Mouse (Mus musculus) kidney, adult 2 months (tissue): ENCODE measurements around the gene Lepr. TPM values are rescaled to one million over a fixed set of nuclear protein-coding genes. Genes with fewer than 3 reads are reported as not detected.

Experiments
- DNase-seq: peaks from one replicate; pipeline ENCODE4 v3.0.0; 2021
- H3K27ac ChIP-seq: fragments of 200-500 bp; 2 replicates; pipeline ENCODE4 v1.5.1; 2012; ENCODE audit warnings: low read depth, low read length, control low read depth, inconsistent platforms; ENCODE audit not compliant: insufficient read depth
- H3K27me3 ChIP-seq: fragments of 200-500 bp; replicated peaks from 2 replicates; pipeline ENCODE4 v1.6.1; 2012; ENCODE audit warnings: mild to moderate bottlenecking, moderate library complexity, low read length, inconsistent platforms; ENCODE audit not compliant: control insufficient read depth, insufficient read depth
- H3K36me3 ChIP-seq: fragments of 200-500 bp; 2 replicates; pipeline ENCODE4 v1.6.1; 2012; ENCODE audit warnings: mild to moderate bottlenecking, moderate library complexity, low read length, inconsistent platforms; ENCODE audit not compliant: control insufficient read depth, insufficient read depth
- H3K4me1 ChIP-seq: fragments of 200-500 bp; 2 replicates; pipeline ENCODE4 v1.6.1; 2011; ENCODE audit warnings: low read length; ENCODE audit not compliant: control insufficient read depth, insufficient read depth
- H3K4me3 ChIP-seq: fragments of 200-500 bp; 2 replicates; pipeline ENCODE4 v1.5.1; 2011; ENCODE audit warnings: mild to moderate bottlenecking, low read depth, low read length, control low read depth; ENCODE audit not compliant: insufficient read depth
- CTCF ChIP-seq: fragments of 200-500 bp; conservative IDR thresholded peaks from 2 replicates; pipeline ENCODE4 v1.5.1; 2011; ENCODE audit warnings: low read depth, mild to moderate bottlenecking, control low read depth, low read length, moderate library complexity, mixed read lengths; ENCODE audit not compliant: insufficient read depth, insufficient read length
- POLR2A ChIP-seq: fragments of 200-500 bp; IDR thresholded peaks from one replicate; pipeline ENCODE4 v1.6.1; 2011; ENCODE audit warnings: low read depth, low read length, control low read depth
- WGBS: fragments of 180-500 bp; shearing (Covaris S2); methylation state at CpG from one replicate; pipeline ENCODE4 v1.1.7; 2018; 5-methylcytosine and 5-hydroxymethylcytosine counted together
- polyA plus RNA-seq: library from polyadenylated mRNA; depleted of rRNA; stranded (reverse); fragments of >200 nt; gene quantifications from 2 replicates; pipeline ENCODE4 v1.2.3, GENCODE M21; 2012

The Lepr gene
- polyA plus RNA-seq, 1 experiment, result 5.3 TPM

DNA sequence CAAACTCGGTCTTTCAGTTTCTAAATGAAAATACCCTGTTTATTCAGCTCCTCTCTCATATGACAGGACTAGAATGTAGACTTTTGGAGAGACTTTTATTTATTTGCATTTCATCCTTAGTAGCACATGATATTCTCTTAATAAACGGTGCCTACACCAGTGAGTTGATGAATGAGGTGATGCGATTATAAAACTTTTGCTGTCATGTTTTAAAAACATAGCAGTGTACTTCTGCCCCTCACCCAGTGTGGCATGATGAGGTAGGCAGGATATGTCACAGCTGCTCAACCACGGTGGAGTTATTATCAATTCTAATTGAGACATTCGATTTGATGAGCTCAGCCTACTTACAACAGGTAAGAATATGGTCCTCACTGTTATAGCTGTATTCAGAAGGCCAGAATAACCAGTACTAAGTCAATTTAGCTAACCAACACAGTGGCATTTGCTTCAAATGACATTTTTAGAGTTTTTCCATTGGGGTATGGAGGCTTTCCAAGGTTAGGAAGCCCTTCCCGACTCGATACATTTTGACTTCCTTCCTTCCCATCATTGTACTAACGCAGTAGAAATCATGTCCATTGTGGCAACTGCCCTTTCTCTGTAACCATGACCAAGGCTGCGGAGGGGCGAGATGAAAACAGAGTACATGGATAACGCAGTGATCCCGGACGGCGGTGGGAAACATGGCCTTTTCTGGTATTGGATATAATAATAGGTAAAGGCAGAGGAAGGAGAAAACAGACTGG, 16.1 kb upstream of the Lepr start:
- Histone ChIP-seq H3K36me3 (no peaks in the 10 kb centered on the region), H3K4me3 (no peak overlapping the region), H3K27ac (no peak overlapping the region), H3K27me3 (no peaks in the 10 kb centered on the region), H3K4me1 (no peaks in the 10 kb centered on the region)
- 74% methylated on average over 14 of the region's 14 CpGs for WGBS
- DNase-seq, result no peak
- no peak for TF ChIP-seq POLR2A
- no peak for TF ChIP-seq CTCF

DNA sequence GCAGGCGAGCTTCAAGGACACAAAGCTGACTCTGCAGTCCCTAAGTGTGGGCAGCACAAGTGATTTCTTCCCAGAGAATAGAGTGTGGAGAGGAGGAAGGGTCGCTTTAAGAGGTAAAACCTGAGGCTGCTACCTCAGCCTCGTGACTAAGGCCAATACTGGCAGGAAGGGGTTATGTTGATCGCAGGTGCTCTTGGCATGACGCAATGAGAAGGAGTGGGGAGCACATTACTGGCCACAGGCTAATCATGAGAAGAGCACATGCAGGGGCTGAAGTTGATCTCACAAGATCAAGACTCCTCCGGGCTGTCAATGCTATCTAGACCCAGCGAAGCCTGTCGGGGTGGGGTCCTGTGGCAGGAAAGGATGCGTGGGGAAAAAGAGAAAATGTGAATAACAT, 11.9 kb upstream of the Lepr start:
- 78% methylated on average over 9 of the region's 9 CpGs for WGBS
- Histone ChIP-seq H3K36me3 (no peaks in the 10 kb centered on the region), H3K27me3 (no peaks in the 10 kb centered on the region), H3K4me3 (no peak overlapping the region), H3K4me1 (no peaks in the 10 kb centered on the region), H3K27ac (no peak overlapping the region)
- no peak for TF ChIP-seq POLR2A
- DNase-seq, result no peak

DNA sequence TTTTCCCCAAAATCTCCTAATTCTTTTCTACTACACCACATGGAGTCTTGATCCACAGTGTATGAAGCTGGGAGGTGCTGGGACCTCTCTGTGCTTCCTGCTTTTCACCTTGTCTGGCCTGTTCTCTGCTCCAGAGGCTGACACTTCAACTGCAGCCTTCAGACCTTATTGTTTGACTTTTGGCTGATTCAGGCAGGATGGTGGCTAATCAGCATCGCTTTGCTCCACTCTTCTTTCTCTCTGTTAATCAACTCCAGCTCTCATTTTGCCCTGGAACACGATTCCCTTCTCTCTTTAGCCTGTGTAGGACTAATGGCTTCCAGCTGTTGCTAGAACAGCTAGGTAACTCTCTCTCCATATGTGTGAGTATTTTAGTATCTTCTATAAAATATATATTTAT, 10.0 kb upstream of the Lepr start:
- no peak overlapping the region for H3K27ac ChIP-seq
- H3K4me1 ChIP-seq, result no peaks in the 10 kb centered on the region
- WGBS, result 62% methylated on average over 2 of the region's 2 CpGs
- no peak overlapping the region for H3K4me3 ChIP-seq
- H3K36me3 ChIP-seq, result no peaks in the 10 kb centered on the region
- DNase-seq, result no peak
- TF ChIP-seq CTCF, result no peak
- no peak for TF ChIP-seq POLR2A
- no peaks in the 10 kb centered on the region for H3K27me3 ChIP-seq

DNA sequence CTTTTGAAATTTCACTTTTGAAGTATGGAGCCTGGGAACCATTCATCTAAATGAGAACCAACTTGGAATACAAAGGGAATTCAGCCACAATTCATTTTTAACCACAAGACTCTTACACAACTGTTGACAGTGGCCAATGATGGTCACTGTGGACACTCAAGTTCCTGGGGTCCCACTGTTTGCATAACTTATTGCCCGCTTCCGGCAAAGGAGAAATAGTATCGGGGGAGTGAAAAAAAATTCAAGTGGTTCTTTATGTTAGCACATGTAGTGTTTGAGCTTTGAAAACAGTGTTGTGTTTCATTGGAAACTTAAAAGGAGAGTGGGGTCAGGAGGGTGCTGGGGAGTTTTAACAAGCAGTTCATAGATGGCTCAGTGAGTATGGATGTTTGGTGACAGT, 9.3 kb upstream of the Lepr start:
- Histone ChIP-seq H3K36me3 (no peaks in the 10 kb centered on the region), H3K27ac (no peak overlapping the region), H3K4me1 (no peaks in the 10 kb centered on the region), H3K4me3 (no peak overlapping the region), H3K27me3 (no peaks in the 10 kb centered on the region)
- WGBS, result 40% methylated on average over 3 of the region's 3 CpGs
- TF ChIP-seq POLR2A (no peak), CTCF (no peak)
- no peak for DNase-seq

DNA sequence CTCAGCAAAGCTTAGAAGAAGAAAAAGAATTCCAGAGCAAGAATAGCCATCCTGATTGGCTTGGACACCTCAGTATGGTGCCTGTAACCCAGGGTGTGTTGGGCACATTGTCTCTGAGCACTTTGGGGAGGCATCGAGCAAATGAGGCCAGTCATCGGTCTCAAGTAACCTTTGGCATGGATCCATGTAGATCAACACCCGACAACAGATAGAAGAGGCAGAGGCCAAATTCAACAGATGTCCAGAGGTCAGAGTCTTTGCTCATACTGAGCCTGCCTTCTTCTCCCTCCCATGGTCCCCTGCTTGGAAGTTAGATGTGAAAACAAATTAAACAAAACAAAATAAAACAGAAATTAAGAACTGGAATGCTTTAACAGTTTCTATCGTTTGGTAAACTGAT, 6.8 kb upstream of the Lepr start:
- no peak for TF ChIP-seq POLR2A
- no peak for TF ChIP-seq CTCF

DNA sequence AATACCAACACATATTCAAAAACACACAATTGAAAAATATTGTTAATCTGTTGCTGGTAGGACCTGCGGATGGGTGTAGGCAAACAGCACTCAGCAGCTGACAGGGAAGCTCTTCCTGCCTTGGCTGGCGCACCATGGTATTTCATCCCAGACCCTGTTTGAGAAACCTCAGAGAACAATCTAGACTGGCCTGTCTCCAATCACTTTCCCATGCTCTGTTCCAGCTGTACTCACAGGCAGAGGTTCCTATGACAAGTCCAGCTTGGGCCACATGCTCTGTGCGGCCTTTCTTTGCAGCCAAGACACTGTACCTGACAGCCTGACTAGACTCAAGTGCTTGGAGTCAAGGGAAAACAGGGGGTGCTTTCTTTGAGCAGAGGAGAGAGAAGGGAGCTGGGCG, 6.1 kb upstream of the Lepr start:
- Histone ChIP-seq H3K27me3 (no peaks in the 10 kb centered on the region), H3K4me1 (no peaks in the 10 kb centered on the region), H3K27ac (no peak overlapping the region), H3K36me3 (no peaks in the 10 kb centered on the region), H3K4me3 (no peak overlapping the region)
- DNase-seq, result no peak
- no peak for TF ChIP-seq CTCF
- no peak for TF ChIP-seq POLR2A
- WGBS, result 89% methylated on average over 4 of the region's 4 CpGs

More for the DNA sequence above, 6.8 kb upstream of the Lepr start:
- H3K27me3 ChIP-seq, result no peaks in the 10 kb centered on the region
- no peak for DNase-seq
- no peak overlapping the region for H3K4me3 ChIP-seq
- 40% methylated on average over 4 of the region's 4 CpGs for WGBS
- H3K27ac ChIP-seq, result no peak overlapping the region
- H3K36me3 ChIP-seq, result no peaks in the 10 kb centered on the region
- H3K4me1 ChIP-seq, result no peaks in the 10 kb centered on the region

DNA sequence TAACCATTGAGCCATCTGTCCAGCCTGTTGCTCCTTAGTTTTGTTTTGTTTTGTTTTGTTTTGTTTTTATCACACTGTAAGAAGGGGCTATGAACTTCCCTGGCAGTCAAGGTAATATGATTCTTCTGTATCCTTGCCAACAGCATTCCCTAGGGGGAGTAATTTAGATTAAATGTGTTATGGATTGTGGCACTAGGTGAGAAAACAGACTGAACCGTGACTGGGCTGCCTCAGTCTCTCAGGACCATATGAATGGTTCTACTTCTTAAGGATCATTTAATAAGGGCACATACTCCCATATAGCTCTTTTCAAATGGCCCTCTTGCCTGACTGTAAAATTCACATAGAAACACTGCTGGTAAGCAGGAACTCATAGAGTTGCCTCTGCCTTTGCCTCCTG, 4.6 kb upstream of the Lepr start:
- TF ChIP-seq CTCF (no peak), POLR2A (no peak)
- Histone ChIP-seq H3K36me3 (no peaks in the 10 kb centered on the region), H3K27ac (no peak overlapping the region), H3K4me1 (no peaks in the 10 kb centered on the region), H3K27me3 (no peaks in the 10 kb centered on the region), H3K4me3 (no peak overlapping the region)
- 26% methylated on average over 1 of the region's 1 CpGs for WGBS
- no peak for DNase-seq
